Mouse (Mus musculus) heart, adult 2 months (tissue): ENCODE measurements around the gene Zyg11a. TPM values are rescaled to one million over a fixed set of nuclear protein-coding genes. Genes with fewer than 3 reads are reported as not detected.

Source experiments
- DNase-seq, 2 experiments: peaks; one replicate each; pipeline ENCODE4 v3.0.0; 2021
- H3K27ac ChIP-seq: fragments of 200-600 bp; 2 replicates; pipeline ENCODE4 v1.8.1; 2022
- H3K27me3 ChIP-seq: fragments of 200-500 bp; 2 replicates; pipeline ENCODE4 v1.6.1; 2012; ENCODE audit warnings: mild to moderate bottlenecking, low read length, inconsistent platforms, mixed read lengths; ENCODE audit not compliant: control insufficient read depth, insufficient read depth
- H3K36me3 ChIP-seq: fragments of 200-500 bp; 2 replicates; pipeline ENCODE4 v1.6.1; 2012; ENCODE audit warnings: low read length, inconsistent platforms; ENCODE audit not compliant: control insufficient read depth, insufficient read depth
- H3K4me1 ChIP-seq: fragments of 200-500 bp; 2 replicates; pipeline ENCODE4 v1.6.1; 2011; ENCODE audit warnings: low read length; ENCODE audit not compliant: control insufficient read depth, insufficient read depth
- H3K4me3 ChIP-seq: fragments of 200-600 bp; 2 replicates; pipeline ENCODE4 v1.8.1; 2022
- H3K79me2 ChIP-seq: fragments of 200-500 bp; replicated peaks from 2 replicates; pipeline ENCODE4 v1.6.1; 2012; ENCODE audit warnings: mild to moderate bottlenecking, inconsistent platforms, low read length, moderate library complexity, mixed read lengths; ENCODE audit not compliant: control insufficient read depth, insufficient read depth
- H3K9ac ChIP-seq: fragments of 200-500 bp; 2 replicates; pipeline ENCODE4 v1.6.1; 2012; ENCODE audit warnings: low read depth, mild to moderate bottlenecking, control low read depth, inconsistent platforms, low read length, mixed read lengths
- CTCF ChIP-seq: fragments of 200-600 bp; IDR thresholded peaks from 2 replicates; pipeline ENCODE4 v1.8.1; 2022; ENCODE audit warnings: antibody characterized with exemption, mild to moderate bottlenecking, moderate library complexity
- EP300 ChIP-seq: fragments of 200-500 bp; IDR thresholded peaks from 2 replicates; pipeline ENCODE4 v1.6.1; 2011; ENCODE audit warnings: low read depth, low read length, control low read depth; ENCODE audit not compliant: insufficient read depth
- POLR2A ChIP-seq: fragments of 200-500 bp; IDR thresholded peaks from 2 replicates; pipeline ENCODE4 v1.6.1; 2011; ENCODE audit warnings: mild to moderate bottlenecking, low read depth, low read length, control low read depth; ENCODE audit not compliant: insufficient read depth
- WGBS: fragments of 180-500 bp; shearing (Covaris S2); methylation state at CpG from one replicate; pipeline ENCODE4 v1.1.7; 2018; 5-methylcytosine and 5-hydroxymethylcytosine counted together
- intact Hi-C: fragments of 180-260 bp; cut with DNase I; formaldehyde crosslinking; loops from one replicate; pipeline ENCODE4 v1.15.1; 2025
- polyA plus RNA-seq: library from polyadenylated mRNA; depleted of rRNA; stranded (reverse); fragments of >200 nt; gene quantifications from 2 replicates; pipeline ENCODE4 v1.2.3, GENCODE M21; 2012
- total RNA-seq, 2 experiments: library from RNA; stranded (reverse); gene quantifications; 2 replicates each; pipeline ENCODE4 v1.2.3; 2021

The Zyg11a gene
- total and polyA plus RNA-seq, 3 experiments = 0.10 to 0.27 TPM; not detected in 1

DNA sequence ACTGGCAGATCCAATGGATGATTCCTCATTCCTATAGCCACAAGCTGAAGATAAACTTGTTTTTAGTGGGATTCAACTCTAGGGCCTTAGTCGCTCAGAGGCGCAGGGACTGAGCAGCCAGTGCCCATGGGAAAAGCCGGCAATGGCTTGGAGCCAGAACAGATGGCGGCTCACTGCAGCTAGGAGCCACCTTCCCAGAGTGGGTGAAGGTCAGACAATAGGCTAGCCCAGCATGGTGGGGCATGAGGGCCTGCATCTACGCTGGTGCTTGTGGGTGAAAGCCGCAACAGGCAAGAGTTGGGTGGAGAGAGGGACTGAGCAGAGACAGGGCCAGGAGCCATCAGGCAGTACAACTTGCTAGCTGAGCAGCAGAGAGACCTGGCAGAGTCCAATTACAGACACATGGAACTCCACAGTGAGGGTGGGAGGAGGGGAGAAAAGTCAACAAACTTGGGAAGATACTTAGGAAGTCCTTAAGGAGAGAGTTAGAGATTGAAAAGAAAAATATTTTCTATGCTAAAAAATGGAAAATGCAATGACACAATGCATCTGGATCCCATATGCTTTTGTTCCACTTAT, 21.5 kb downstream of the Zyg11a start:
- TF ChIP-seq POLR2A = no peak
- TF ChIP-seq CTCF = no peak
- TF ChIP-seq EP300 = no peak
- H3K79me2 ChIP-seq = no peaks in the 10 kb centered on the region
- DNase-seq = peak; percentile 14 to 31
- H3K9ac ChIP-seq = no peak overlapping the region
- intact Hi-C loops = no loop called here
- no peaks in the 10 kb centered on the region for H3K36me3 ChIP-seq
- no peak overlapping the region for H3K4me3 ChIP-seq
- H3K27me3 ChIP-seq = no peaks in the 10 kb centered on the region
- H3K4me1 ChIP-seq = no peaks in the 10 kb centered on the region
- 47% methylated on average over 6 of the region's 6 CpGs for WGBS
- H3K27ac ChIP-seq = no peak overlapping the region

DNA sequence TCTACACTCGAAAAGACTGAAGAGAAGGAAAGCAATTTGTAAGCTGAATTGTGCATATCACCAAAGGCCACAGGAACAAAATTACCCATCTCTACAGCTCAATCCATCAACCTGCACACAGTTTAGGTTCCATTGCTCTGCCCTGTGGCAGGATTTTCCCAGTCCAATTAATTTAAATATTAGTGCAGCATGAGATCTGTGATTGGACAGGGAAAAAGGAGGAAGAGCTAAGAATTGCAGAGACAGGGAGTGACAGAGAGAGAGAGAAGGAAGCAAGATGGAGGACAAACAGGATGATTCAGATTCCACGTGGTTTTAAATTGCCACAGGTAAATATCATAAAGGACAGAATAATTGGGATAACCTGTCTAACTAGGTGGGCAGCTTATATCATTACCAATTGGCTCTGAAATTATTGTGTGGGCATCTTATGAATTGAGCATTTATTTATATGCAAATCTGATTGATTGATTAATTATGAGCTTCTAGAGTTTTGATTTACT, 25.0 kb downstream of the Zyg11a start:
- Histone ChIP-seq H3K27ac (no peak overlapping the region), H3K4me3 (no peak overlapping the region), H3K79me2 (no peaks in the 10 kb centered on the region), H3K9ac (no peak overlapping the region), H3K27me3 (no peaks in the 10 kb centered on the region), H3K4me1 (no peaks in the 10 kb centered on the region), H3K36me3 (no peaks in the 10 kb centered on the region)
- 68% methylated on average over 2 of the region's 2 CpGs for WGBS
- intact Hi-C loops = no loop called here
- DNase-seq = no peak
- TF ChIP-seq POLR2A (no peak), CTCF (no peak), EP300 (no peak)

DNA sequence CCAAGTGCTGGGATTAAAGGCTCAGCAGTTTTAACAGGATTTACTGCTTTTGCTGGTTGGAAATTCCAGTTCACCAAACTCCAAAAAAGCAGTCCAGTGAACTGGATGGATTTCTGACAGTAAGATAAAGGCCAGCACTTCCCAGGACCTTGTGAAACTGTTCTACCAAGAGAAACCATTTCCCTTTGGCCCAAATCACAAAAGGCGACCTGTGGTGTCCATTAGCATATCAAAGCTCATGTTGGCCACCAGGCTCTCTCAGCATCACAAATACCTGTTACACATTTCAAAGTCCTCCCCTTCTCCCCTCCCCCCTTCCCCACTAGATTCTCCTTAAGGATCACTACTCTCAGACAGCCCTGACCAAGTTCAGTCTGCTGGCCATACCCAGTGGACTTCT, 35.6 kb downstream of the Zyg11a start:
- Histone ChIP-seq H3K4me1 (no peaks in the 10 kb centered on the region), H3K27ac (no peak overlapping the region), H3K79me2 (no peaks in the 10 kb centered on the region), H3K4me3 (no peak overlapping the region), H3K9ac (no peak overlapping the region), H3K27me3 (no peaks in the 10 kb centered on the region), H3K36me3 (no peaks in the 10 kb centered on the region)
- TF ChIP-seq EP300 (no peak), POLR2A (no peak), CTCF (no peak)
- intact Hi-C loops = no loop called here
- WGBS = 80% methylated on average over 1 of the region's 1 CpGs
- no peak for DNase-seq

DNA sequence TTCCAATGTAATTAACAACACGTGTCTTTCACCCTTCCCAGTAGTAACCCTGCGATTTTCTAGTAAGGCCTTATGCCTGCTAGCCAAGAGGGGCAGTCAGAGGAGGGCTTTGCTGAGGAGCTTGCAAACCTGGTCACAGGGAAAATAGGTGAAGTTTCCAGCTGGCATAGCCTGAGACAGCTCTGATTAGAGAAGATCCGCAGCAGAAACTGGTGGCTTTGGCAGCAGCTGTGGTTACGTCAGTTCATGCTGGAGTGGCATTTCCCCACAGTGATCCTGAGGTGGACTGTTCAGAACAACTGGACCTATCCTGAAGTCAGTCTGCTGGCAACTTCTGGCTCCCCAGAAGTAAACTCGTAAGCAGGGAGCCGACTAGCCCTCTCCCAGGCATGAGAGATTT, 49.8 kb downstream of the Zyg11a start:
- intact Hi-C loops = no loop called here
- H3K79me2 ChIP-seq = no peaks in the 10 kb centered on the region
- no peak overlapping the region for H3K9ac ChIP-seq
- H3K4me3 ChIP-seq = no peak overlapping the region
- 66% methylated on average over 6 of the region's 6 CpGs for WGBS
- no peak for DNase-seq
- TF ChIP-seq EP300 (no peak), POLR2A (no peak), CTCF (no peak)
- no peaks in the 10 kb centered on the region; the same call in 1 of the 2 replicates for H3K27me3 ChIP-seq
- no peaks in the 10 kb centered on the region for H3K36me3 ChIP-seq
- H3K4me1 ChIP-seq = no peaks in the 10 kb centered on the region
- H3K27ac ChIP-seq = no peak overlapping the region

DNA sequence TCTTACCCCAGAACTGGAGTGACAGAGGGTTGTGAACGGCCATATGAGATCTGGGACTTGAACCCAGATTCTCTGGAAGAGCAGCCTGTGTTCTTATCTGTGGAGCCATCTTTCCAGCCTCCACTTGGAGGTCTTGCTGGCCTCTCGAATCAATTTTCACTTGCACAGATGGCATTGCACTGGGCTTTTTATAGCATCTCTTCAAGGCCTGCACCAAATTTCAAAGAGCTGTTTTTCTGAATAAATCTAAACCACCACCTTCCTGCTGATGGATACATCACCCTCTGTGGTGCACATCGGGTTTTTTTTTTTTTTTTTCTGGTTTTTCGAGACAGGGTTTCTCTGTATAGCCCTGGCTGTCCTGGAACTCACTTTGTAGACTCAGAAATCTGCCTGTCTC, 51.0 kb downstream of the Zyg11a start:
- H3K27ac ChIP-seq = no peak overlapping the region
- H3K27me3 ChIP-seq = no peaks in the 10 kb centered on the region; the same call in 1 of the 2 replicates
- no peaks in the 10 kb centered on the region for H3K4me1 ChIP-seq
- no peaks in the 10 kb centered on the region for H3K36me3 ChIP-seq
- intact Hi-C loops = no loop called here
- WGBS = 63% methylated on average over 4 of the region's 4 CpGs
- no peak overlapping the region for H3K4me3 ChIP-seq
- DNase-seq = no peak
- no peak overlapping the region for H3K9ac ChIP-seq
- no peaks in the 10 kb centered on the region for H3K79me2 ChIP-seq
- TF ChIP-seq POLR2A (no peak), CTCF (no peak), EP300 (no peak)

DNA sequence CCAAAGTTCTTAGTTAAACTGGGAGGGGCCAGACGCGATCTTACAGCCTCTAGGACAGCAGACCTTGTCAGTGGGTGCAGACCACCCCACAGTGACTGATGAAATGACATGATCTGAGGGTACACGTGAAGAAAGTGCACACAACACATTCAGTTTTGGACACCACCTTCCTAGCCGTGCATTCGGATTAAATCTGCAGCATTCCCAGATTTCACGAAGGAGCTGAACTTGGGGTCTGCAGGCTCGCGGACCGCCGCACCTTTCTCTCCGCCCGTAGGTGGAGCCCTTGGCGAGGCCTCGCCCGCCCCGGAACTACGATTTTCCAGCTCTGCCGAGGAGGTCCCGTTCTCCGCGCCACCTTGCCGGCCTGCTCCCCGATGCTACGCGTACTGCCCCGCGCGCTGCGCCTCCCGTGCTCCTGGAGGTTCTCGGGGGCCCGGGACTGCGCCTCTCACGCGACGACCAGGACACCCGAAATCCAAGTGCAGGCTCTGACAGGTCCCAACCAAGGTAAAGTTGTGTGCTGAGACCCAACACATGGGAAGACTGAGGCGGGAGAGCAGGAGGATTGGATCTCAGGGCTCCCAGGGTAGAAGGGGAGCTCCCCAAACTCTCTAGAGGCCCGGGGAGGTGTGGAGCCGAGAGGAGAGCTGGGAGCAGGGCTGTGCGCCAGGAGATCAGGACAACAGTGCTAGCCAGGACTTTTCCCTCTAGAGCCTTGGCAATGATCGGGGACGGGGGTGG, 52.5 kb downstream of the Zyg11a start, which contains the start of gene Echdc2:
Echdc2 (plus strand) TSS at position 286 of the 744 bp plus-strand sequence.
- DNase-seq = peak; percentile 49 to 57
- H3K79me2 ChIP-seq = no peaks in the 10 kb centered on the region
- H3K9ac ChIP-seq = peak within 1 kb of the TSS; percentile 85
- no peaks in the 10 kb centered on the region for H3K4me1 ChIP-seq
- peak within 1 kb of the TSS; percentile 64 for H3K4me3 ChIP-seq
- no peaks in the 10 kb centered on the region; the same call in 1 of the 2 replicates for H3K27me3 ChIP-seq
- TF ChIP-seq POLR2A (no peak), CTCF (peak; percentile 61)
- 1% methylated on average over 43 of the region's 43 CpGs for WGBS
- peak within 1 kb of the TSS; percentile 76 for H3K27ac ChIP-seq
- intact Hi-C loops = no loop called here
- H3K36me3 ChIP-seq = no peaks in the 10 kb centered on the region
